Mouse (Mus musculus) intestine, postnatal 0 days (tissue): ENCODE measurements at regions not wholly inside any gene's neighbourhood (a gene's known extent, or its start where the extent isn't known, plus 50 kb on each side); places are given as distances from the start of the nearest gene placed in this dataset.
"Not testable (repeated sequence)": the region's sequence is repeated elsewhere in the genome, so short reads cannot be mapped to it uniquely, and the experiment has no call there.

Experiments used
- ATAC-seq: fragments of 200-750 bp; cut with Nextera tagmentation; 2 replicates; pipeline ENCODE4 v1.8.0; 2017; ENCODE audit warnings: mild to moderate bottlenecking, moderate TSS enrichment, moderate library complexity
- H3K27ac ChIP-seq: fragments of 300-500 bp; sonication (generic); 2 replicates; pipeline ENCODE4 v1.5.1; 2014; ENCODE audit warnings: mild to moderate bottlenecking, low read depth, low read length, moderate library complexity
- H3K27me3 ChIP-seq: fragments of 300-500 bp; sonication (generic); replicated peaks from 2 replicates; pipeline ENCODE4 v1.6.1; 2014; ENCODE audit warnings: low read length, mixed read lengths; ENCODE audit not compliant: control insufficient read depth, insufficient read depth
- H3K36me3 ChIP-seq: fragments of 300-500 bp; sonication (generic); 2 replicates; pipeline ENCODE4 v1.6.1; 2014; ENCODE audit warnings: mild to moderate bottlenecking, moderate library complexity; ENCODE audit not compliant: control insufficient read depth, insufficient read depth
- H3K4me1 ChIP-seq: fragments of 300-500 bp; sonication (generic); replicated peaks from 2 replicates; pipeline ENCODE4 v1.6.1; 2014; ENCODE audit warnings: antibody characterized with exemption, low read length, mixed read lengths; ENCODE audit not compliant: control insufficient read depth, insufficient read depth
- H3K4me2 ChIP-seq: fragments of 300-500 bp; sonication (generic); replicated peaks from 2 replicates; pipeline ENCODE4 v1.6.1; 2014; ENCODE audit warnings: low read depth, mild to moderate bottlenecking, moderate library complexity
- H3K4me3 ChIP-seq: fragments of 300-500 bp; sonication (generic); 2 replicates; pipeline ENCODE4 v1.5.1; 2014; ENCODE audit warnings: low read depth, low read length
- H3K9ac ChIP-seq: fragments of 300-500 bp; sonication (generic); 2 replicates; pipeline ENCODE4 v1.6.1; 2014; ENCODE audit warnings: mild to moderate bottlenecking, low read depth, low read length
- H3K9me3 ChIP-seq: fragments of 300-500 bp; sonication (generic); 2 replicates; pipeline ENCODE4 v1.6.1; 2016; ENCODE audit warnings: mixed run types; ENCODE audit not compliant: control insufficient read depth
- CTCF ChIP-seq: sonication (generic); IDR thresholded peaks from 2 replicates; pipeline ENCODE4 v1.5.1; 2016; ENCODE audit warnings: low read depth, mild to moderate bottlenecking, control low read depth, antibody characterized with exemption, moderate library complexity
- WGBS: fragments of 180-500 bp; shearing (Covaris S2); extraction: QIAGEN DNeasy Blood & Tissue Kit; methylation state at CpG from one replicate; pipeline ENCODE4 v1.1.7; 2014; 5-methylcytosine and 5-hydroxymethylcytosine counted together

DNA sequence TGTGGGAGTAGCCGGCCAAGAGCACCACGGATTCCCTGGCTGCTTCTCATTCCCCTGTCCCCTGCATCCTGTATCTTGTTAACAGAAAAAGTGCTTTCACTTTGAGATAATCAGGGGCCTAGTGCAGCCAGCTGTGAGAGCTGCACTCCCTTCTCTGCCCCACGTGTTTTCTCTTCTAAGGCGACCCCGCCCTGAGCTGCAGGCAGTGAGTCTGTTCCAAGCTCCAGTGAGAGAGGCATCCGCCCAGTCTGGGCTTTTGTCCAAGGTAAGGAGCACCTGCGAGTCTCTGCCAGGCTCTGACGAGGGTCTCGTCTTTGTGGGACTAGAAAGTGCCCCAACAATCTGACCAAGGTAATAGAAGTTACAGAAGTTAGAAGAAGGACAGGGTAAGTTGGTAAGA is 141.0 kb upstream of the Zfp746 start:
- Histone ChIP-seq H3K4me3 (no peak overlapping the region), H3K27me3 (no peaks in the 10 kb centered on the region), H3K4me1 (no peaks in the 10 kb centered on the region), H3K36me3 (no peaks in the 10 kb centered on the region), H3K27ac (no peak overlapping the region), H3K9me3 (no peaks in the 10 kb centered on the region), H3K4me2 (no peak overlapping the region), H3K9ac (no peak overlapping the region)
- no peak for ATAC-seq
- no peak for TF ChIP-seq CTCF
- WGBS: 33% methylated on average over 9 of the region's 9 CpGs

DNA sequence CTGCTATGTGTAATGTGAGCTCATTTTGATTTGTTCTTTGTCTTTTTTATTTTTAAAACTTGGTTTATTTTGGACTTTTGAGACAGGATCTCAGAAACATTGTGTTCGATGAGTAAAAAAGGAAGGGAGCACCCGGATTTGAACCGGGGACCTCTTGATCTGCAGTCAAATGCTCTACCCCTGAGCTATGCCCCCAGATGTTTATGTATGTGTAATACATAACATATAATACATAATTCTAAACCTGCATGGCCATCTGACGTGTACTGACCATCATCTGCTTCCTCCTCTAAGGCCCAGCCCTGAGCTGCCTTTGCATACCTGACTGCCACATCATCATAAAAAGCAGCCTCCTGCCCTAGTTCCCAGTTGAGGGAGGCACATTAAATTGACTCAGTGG is 137.8 kb upstream of the Zfp746 start:
- no peak overlapping the region for H3K9ac ChIP-seq
- H3K9me3 ChIP-seq: no peaks in the 10 kb centered on the region
- no peaks in the 10 kb centered on the region for H3K27me3 ChIP-seq
- WGBS: 87% methylated on average over 4 of the region's 4 CpGs
- H3K4me3 ChIP-seq: no peak overlapping the region
- no peaks in the 10 kb centered on the region for H3K4me1 ChIP-seq
- no peaks in the 10 kb centered on the region for H3K36me3 ChIP-seq
- H3K27ac ChIP-seq: no peak overlapping the region
- no peak for TF ChIP-seq CTCF
- no peak for ATAC-seq
- H3K4me2 ChIP-seq: no peak overlapping the region

DNA sequence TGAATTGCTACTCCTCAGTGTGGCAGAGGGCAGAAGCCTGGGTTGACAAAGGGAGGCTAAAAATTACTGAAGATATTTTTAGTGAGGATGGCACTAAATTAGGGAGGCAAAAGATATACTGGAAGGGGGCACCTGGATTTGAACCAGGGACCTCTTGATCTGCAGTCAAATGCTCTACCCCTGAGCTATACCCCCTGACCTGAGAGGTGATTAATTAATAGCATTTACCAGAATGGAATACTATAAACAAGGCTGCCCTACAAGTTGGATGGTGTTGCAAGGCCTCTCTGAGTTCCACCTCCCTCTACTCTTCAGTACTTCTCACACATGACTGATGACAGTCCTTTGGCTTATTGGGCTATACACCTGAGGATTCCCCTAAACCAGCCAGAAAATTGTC is 136.6 kb upstream of the Zfp746 start:
- H3K27ac ChIP-seq: no peak overlapping the region
- H3K4me3 ChIP-seq: no peak overlapping the region
- H3K27me3 ChIP-seq: no peaks in the 10 kb centered on the region
- H3K36me3 ChIP-seq: no peaks in the 10 kb centered on the region
- no peak overlapping the region for H3K4me2 ChIP-seq
- TF ChIP-seq CTCF: no peak
- no peak for ATAC-seq
- H3K9ac ChIP-seq: no peak overlapping the region
- no peaks in the 10 kb centered on the region for H3K4me1 ChIP-seq
- no peaks in the 10 kb centered on the region for H3K9me3 ChIP-seq

DNA sequence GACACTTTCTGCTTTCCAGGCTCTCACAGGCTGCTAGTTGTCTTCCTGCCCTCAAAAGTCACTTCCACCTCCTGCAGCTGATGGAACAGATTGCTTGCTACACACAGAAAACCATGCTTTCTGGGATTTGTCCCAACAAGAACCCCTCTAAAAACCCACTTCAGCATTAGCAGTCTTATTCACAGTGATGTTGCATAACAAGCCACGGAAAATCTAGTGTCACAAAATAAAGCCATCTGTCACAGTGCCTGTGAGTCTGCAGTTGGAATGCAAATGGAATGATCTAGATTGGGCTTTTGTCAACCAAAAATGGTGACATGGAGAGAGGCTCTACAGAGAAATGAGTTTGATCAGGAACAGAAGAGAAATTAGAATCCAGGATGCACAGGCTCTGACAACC is 135.4 kb upstream of the Zfp746 start:
- H3K9ac ChIP-seq, H3K9me3 ChIP-seq, H3K4me2 ChIP-seq, H3K4me3 ChIP-seq, H3K4me1 ChIP-seq, H3K27ac ChIP-seq, ATAC-seq, H3K27me3 ChIP-seq, H3K36me3 ChIP-seq: not testable (repeated sequence)
- 70% methylated on average over 1 of the region's 1 CpGs for WGBS

- no peak for TF ChIP-seq CTCF
- ATAC-seq: peak; percentile 94
- Histone ChIP-seq H3K27ac (no peak overlapping the region), H3K9ac (no peak overlapping the region), H3K4me1 (no peaks in the 10 kb centered on the region), H3K4me3 (no peak overlapping the region), H3K4me2 (no peak overlapping the region), H3K9me3 (no peaks in the 10 kb centered on the region), H3K36me3 (no peaks in the 10 kb centered on the region), H3K27me3 (no peaks in the 10 kb centered on the region)
- WGBS: 53% methylated on average over 4 of the region's 4 CpGs
Measured at GRCm38 (mm10) chr6:48215212-48215611, 128.8 kb upstream of the Zfp746 start.

- WGBS: 88% methylated on average over 2 of the region's 2 CpGs
- Histone ChIP-seq H3K36me3 (no peaks in the 10 kb centered on the region), H3K9me3 (no peaks in the 10 kb centered on the region), H3K4me1 (no peaks in the 10 kb centered on the region), H3K27ac (no peak overlapping the region), H3K4me3 (no peak overlapping the region), H3K9ac (no peak overlapping the region), H3K4me2 (no peak overlapping the region), H3K27me3 (no peaks in the 10 kb centered on the region)
- ATAC-seq: no peak
- TF ChIP-seq CTCF: no peak
Measured at GRCm38 (mm10) chr6:48209739-48210138, 123.3 kb upstream of the Zfp746 start.

- Histone ChIP-seq H3K27ac (no peak overlapping the region), H3K36me3 (no peaks in the 10 kb centered on the region), H3K4me1 (no peaks in the 10 kb centered on the region), H3K9me3 (no peaks in the 10 kb centered on the region), H3K27me3 (no peaks in the 10 kb centered on the region), H3K4me2 (no peak overlapping the region), H3K4me3 (no peak overlapping the region), H3K9ac (no peak overlapping the region)
- no peak for TF ChIP-seq CTCF
- 81% methylated on average over 2 of the region's 2 CpGs for WGBS
- ATAC-seq: no peak
Measured at GRCm38 (mm10) chr6:48209103-48209502, 122.7 kb upstream of the Zfp746 start.
